Mouse (Mus musculus) testis, adult 2 months (tissue): ENCODE results near the gene Cplx2.

Experiments used
- CTCF ChIP-seq: fragments of 200-500 bp; IDR thresholded peaks from 2 replicates; pipeline ENCODE4 v1.5.1; 2012; ENCODE audit warnings: low read depth, mild to moderate bottlenecking, inconsistent platforms, low read length, moderate library complexity; ENCODE audit not compliant: control insufficient read depth, insufficient read depth, insufficient replicate concordance
- POLR2A ChIP-seq: fragments of 200-500 bp; IDR thresholded peaks from 2 replicates; pipeline ENCODE4 v1.6.1; 2012; ENCODE audit warnings: low read depth, mild to moderate bottlenecking, inconsistent platforms, low read length, moderate library complexity; ENCODE audit not compliant: control insufficient read depth

GRCm38 (mm10) chr13:54426781-54427655, 55.9 kb downstream of the Cplx2 start:
- TF ChIP-seq POLR2A (no peak), CTCF (no peak)
